Mouse (Mus musculus) adrenal gland, postnatal 36 days (tissue): ENCODE measurements around the gene Necab2. TPM values are rescaled to one million over a fixed set of nuclear protein-coding genes. Genes with fewer than 3 reads are reported as not detected.

Experiments
- DNase-seq, 2 experiments: peaks; one replicate each; pipeline ENCODE4 v3.0.0; 2021; ENCODE audit warnings: mixed read lengths in 1 of 2
- total RNA-seq, 2 experiments: library from RNA; stranded (reverse); gene quantifications; 2 replicates each; pipeline ENCODE4 v1.2.3; 2021

Gene Necab2
- total RNA-seq, 2 experiments from 2014 or later, result 5.4 to 7.3 TPM

DNA sequence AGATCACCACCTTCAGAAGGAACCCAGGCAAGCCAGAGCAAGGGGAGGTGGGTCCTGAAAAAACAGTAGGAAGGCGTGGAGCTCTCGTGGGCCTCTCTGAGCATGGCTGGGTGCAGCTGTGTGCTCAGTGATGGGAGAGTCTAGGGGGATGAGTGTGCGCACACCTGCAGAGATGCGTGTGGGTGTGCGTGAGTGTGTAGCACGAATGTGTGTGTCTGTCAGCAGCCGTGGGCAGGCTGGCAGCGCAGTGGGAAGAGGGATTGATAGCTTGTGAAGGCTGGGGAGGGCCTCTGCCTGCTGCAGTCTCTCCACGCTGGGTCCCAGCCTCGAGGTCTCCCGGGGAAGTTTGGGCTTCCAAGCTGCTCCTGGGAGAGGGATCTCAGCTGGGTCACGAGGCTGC, 3.1 kb downstream of the Necab2 start:
- no peak for DNase-seq

DNA sequence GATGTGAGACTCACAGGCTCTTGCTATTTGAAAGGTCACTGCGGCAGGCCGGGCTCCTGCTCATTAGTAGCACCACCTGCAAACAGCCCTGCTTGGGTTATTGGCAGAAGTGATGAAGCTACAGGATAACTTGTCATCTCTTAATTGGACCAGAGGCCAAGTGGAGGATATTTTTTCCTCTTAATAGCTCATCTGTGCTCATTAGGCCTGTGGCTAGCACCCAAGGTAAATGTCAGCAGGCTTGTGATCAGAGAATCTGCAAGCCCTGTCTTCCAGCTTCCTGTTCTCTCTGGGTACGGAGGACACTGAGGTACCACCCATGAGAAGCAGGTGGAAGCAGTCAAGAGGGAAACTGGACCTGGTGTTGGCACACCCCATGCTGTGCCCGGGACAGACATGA, 4.6 kb downstream of the Necab2 start:
- no peak for DNase-seq

DNA sequence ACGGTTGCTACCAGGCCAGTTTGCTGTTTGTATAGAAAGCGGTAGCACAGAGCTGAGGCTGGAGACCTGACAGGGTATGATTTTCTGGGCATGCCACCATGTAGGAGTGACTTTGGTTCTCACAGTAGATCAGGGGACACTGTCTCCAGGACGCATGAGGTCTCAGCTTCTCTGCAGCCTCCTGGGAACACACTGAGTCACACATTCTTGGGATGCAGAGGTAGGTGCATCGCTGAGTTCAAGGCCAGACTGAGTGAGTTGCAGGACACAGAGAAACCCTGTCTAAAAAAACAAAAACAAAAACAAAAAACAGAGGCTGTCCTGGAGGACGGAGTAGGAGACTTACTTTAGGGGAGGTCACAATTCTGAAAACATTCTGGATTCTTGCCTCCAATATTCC, 6.4 kb downstream of the Necab2 start:
- no peak for DNase-seq

DNA sequence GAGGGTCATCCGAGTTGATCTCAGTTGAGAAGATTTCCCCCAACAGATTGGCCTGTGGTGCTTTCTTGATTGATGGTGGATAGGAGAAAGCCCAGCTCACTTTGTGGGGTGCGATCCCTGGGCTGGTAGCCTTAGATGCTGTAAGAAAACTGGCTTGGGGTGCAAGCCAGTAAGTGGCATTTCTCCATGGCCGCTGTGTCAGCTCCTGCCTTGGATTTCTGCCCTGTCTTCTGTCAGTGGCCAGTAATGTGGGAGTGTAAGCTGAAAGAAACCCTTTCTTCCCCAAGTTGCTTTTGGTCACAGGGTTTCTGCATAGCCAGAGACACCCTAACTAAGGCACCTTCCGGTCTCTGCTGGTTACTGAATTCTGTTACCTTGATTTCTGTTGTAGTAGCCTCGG, 9.5 kb downstream of the Necab2 start:
- DNase-seq, result no peak

DNA sequence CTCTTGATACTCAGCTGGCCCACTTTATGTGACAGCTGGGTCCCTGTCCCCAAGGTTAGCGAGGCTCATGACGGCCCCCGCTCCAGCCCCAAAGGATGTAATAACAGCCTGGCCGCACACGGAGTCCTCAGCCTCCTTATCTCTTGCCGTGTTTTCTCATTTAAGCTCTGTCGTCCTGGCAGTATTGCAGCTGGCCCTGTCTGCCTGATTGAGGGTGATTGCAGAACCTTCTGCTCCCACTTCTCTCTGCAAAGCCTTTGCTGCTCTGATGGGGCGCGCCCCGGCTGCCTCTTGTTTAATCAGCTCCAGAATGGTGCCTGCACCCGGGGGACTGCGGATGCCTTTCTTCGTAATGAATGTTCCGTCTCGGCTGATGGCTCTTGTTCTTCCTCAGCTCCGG, 13.2 kb downstream of the Necab2 start:
- no peak for DNase-seq

DNA sequence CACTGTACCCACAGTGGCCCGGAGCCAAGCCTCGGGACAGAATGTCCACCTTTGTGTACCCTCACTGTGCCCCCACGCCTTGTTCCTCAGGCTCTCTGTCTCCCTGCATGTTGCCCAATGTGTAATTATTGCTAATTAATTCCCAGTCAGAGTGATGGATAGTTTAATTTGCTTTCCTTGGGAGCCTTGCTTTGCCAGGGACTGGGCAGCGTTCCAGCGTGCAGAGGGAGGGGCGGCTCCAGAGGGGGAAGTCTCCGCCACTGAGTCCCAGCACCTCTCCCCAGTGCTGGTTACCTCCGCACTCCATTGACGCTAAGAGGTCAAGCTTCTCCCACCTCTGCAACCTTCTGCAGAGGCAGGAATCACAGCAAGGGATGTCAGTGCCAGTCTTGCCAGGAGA, 14.8 kb downstream of the Necab2 start:
- DNase-seq, result no peak

DNA sequence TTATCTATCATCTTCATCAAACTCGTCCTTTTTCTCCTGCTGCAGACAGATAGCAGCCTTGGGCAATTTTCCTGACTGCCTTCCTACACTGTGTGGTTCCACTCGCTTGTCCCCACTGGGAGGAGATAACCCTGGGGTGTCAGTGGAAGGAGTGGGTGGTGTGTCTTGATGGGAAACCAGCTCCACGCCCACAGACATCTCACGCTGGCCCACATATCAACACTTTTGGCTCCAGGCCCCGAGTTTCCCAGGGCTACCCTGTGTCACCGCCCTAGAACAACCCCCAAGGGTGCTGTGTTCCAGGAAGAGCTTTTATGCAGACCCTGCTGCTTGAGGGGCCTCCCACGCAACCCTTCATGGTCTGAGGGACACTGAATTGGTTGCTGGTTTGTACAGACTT, 17.2 kb downstream of the Necab2 start:
- no peak for DNase-seq

DNA sequence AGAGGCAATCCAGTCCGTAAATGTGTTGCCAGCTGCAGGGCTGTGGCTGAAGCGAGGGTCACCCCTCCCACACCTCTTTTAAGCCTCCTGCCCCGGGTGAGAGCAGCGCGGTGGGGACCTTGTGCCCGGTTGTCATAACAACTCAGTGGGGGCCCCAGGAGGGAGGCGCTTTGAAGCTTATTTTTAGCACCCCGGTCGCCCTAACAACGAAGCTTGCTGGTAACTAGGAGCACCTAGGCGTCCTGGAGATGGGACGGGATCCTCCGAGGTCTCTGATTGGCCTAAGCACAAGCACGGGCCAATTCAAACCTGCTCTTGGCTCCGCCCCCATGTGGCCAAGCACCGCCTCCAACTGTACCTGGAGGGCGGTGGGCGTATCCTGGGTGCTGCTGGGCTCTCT, 19.6 kb downstream of the Necab2 start:
- peak in 1 of 2 experiments; percentile 45 for DNase-seq

DNA sequence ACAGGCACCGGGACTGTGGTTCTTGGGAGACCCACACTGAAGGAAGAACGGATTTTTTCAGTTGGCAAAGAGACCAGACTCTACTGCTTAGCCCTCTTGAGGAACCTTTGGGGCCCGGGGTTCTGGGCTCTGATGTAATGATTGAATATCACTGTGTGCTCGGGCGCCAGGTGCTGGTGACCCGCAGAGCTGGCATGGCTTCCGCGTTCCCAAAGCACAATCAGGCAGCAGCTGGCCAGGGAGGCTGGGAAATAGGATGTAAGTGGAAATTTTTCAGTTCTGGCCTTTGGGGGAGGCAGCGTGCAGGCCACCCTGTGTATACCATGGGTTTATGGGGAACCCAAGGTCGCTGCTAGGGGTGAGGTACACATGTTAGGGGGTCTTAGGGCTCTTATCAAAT, 20.3 kb downstream of the Necab2 start:
- no peak for DNase-seq

DNA sequence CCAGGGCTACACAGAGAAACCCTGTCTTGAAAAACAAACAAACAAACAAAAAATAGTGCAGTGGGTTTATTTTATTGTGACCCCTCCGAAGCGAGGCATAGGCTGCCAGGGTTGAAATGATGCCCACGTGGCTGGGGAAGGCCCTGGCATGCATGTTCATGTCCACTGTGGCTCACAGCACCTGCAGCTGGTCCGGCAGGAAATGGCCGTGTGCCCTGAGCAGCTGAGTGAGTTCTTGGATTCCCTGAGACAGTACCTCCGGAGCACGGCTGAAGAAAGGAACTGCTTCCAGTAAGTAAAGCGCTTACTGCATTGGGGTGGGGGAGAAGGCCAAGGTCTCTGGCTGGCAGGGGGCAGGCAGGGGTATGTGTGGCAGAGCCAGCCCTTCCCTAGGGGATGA, 21.6 kb downstream of the Necab2 start:
- DNase-seq, result no peak

DNA sequence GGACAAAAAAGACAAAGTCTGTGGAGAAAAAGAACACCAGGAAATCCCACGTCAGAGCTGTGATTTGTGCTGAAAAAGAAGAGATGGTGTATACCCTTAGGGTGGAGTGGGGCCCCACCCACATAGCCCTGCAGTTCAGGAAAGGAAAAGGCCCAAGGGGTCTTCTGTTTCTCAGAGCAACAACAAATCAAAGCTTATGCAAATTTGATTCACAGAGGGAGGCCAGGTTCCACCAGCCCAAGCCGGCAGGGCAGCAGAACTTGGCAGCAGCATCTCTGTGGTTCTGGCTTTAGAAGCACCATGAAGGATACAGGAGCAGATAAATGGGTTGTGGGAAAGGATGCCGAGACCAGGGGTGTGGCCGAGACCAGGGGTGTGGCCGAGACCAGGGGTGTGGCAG, 32.2 kb downstream of the Necab2 start:
- DNase-seq, result no peak

DNA sequence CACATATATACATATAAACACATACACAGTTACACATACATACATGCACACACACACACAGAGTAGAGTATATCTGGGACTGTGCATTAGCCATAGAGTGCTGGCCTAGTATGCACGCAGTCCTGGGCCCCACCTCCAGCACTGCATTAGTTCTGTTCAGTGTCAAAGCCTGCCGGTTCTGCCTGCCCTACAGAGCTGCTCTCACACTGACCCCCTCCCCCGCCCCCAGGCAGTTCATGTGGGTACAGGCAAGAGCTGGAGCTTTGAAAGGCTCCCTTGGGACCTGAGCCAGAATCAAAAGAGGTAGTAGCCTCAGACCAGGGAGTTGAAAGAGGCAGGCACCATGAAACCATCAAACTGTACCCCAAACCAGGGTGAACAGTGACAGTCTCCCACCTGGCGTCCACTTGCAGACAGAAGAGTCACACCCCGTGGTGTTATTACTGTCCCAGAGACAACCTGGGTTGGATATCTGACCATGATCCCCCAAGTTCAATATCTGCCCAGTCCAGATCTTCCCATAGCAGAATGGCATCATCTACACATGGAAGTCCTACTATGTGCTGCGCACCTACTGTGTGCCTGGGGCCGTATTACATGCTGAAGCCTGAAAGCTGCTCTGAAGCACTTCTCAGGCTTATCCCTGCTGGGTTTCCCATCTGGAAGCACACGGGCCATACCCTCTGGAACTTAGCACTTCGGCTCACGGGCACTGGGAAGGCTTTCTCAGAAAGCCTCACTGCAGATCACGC, 37.8 kb downstream of the Necab2 start:
- no peak for DNase-seq

DNA sequence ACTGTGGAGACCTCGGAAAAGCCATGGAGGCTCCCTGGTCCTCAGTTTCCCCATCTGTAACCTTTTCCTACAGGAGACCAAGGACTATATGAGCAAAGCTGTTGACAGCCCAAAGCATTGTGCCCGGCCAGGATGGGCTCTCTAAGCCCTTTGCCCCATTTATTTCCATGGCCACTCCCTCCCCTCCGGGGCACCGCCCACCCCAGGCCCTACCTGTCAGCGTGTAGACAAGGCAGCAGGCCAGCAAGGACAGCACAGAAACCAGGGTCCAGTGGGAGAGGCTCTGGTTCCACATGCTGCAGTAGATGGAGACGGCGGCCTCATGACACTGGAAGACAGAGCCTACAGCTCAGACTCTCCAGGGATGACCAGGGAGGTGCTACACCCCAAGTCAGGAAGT, 40.6 kb downstream of the Necab2 start:
- DNase-seq, result no peak

DNA sequence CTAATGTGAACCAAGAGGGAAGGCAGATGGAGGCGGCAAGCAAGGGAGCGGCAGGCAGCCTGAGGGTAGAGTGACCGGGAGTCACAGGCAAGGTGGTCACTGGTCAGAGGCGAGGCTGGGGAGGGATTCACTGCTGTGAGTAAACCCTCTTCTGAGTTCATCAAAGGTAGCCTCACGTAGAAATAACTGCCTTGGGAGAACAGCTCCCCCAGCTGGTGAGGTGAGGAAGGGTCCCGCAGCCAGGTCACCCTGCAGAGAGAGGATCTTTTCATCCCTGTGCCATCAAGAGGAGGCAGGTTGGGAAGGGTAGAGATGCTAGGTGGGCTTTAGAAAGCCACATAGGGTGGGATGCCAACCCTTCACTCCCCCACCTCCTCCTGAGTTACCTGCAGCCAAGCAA, 50.3 kb downstream of the Necab2 start:
- DNase-seq, result peak; percentile 67 to 72

DNA sequence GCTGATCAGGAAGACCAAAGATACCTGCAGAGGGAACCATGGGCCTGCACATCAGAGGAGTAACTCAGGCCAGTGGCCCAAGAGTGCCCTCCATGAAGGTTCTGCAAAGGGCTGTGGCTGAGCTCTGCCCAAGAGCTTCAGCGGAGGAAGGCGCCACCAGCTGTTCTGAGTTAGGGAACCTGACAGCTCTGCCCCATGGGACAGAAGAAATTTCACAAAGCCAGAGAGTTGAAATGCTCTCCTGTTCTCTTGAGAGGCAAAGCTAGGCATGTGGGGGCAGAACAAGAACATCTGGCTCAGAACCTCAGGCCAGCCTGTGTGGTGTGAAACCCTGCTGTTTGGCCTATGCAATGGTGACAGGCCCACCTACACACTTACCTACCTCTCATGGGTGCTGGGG, 53.3 kb downstream of the Necab2 start:
- DNase-seq, result no peak

DNA sequence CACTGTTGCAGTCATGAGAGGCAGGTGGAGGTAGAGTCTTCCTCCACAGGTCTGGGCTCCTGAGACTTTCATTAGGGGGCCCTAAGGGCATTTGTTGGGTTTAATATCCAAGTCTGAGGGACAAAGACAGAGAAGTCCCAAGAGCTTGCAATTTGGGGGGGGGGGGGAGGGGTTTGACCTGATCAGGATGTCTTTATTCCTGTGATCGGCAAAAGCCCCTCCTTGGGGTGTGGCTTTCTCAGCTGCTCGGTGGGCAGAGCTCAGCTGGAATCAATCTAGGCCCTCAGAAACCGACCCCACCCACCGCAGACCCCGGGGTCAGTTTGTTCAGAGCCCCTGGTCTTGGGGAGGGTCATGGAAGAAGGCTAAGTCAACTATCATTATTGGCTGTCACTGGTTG, 55.1 kb downstream of the Necab2 start, which contains the start of gene Slc38a8:
Slc38a8 (minus strand) TSS at position 101 of the 400 bp plus-strand sequence.
- no peak for DNase-seq

DNA sequence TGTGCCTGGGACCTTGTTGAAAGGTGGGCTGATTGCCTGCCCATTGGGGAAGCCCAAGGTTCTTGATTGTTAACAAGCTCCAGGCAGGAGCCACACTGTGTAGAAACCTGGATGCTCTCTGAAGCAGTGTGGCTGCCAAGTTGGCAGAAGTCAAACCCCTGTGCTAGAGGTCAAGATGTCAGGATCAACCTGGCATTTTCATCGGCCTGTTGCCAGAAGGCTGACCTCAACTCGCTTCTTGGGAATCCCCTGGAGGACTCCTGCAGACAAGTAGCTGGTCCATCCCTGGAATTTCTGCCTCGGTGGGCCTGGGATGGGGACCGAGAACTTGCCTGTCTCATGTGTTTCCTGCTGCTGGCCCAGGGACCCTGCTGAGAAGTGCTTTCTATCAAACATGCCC, 55.6 kb downstream of the Necab2 start:
- DNase-seq, result no peak

DNA sequence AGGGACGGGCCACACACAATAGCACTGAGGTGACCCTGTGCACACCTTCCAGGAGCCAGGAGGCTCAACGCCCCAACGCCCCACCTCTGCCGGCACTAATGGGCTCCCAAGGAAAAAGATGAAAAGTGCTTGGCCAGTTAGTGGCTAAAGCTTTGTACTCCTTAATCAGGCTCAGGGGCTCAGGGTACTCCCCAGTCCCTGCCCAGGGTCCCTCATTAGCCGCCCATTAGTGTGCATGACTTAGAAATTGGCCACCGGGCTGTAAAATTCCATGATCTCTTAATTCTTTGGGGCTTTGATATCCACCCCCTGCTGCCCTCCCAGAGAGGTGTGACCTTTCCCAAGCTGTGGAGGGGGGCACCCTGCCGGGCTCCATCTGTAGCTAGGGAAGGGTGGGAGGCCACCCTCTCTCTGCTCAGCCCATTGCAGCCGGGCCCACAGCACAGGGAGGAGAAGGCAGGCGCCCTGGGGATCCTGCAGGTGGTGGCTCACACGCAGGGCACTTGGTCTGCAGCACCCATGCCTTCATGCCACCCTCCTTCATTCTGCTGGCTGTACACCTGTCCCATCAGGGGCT, 56.8 kb downstream of the Necab2 start:
- DNase-seq, result no peak

DNA sequence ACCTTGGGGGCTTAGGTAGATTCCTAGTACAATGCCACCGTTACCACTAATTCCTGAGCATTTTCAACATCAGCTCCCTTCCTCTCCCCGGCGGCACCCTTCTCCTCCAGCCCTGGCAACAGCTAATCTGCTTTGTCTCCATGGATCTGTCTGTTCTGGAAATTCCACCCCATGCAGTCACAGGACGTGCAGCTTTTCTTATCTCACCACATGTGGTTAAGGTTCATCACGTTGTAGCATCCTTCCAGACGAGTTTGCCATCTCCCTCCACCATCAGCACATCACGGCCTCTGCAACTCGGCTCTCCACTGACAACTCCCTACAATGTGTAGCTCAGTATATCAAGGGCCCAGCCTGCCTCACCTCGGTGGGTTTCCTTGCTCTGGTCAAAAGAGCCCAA, 59.0 kb downstream of the Necab2 start:
- no peak for DNase-seq

DNA sequence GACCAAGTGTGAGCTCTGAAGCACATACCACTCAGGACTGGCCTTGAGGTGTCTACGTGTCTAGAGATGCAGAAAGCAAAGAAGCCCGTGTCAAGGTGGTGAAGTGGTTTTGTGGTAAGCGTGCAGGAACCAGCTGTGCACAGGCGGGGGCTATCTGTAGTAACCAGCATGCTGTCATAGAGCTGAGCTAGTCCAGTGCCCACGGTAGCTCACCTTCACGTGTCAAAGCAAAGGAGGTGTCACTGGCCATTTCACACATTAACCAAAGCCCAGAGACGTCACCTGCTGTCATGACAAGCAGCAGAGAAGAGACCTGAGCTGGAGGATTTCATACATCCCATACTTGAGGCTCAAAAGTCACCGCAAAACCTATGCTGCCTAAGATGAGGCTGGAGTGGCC, 59.6 kb downstream of the Necab2 start:
- no peak for DNase-seq

DNA sequence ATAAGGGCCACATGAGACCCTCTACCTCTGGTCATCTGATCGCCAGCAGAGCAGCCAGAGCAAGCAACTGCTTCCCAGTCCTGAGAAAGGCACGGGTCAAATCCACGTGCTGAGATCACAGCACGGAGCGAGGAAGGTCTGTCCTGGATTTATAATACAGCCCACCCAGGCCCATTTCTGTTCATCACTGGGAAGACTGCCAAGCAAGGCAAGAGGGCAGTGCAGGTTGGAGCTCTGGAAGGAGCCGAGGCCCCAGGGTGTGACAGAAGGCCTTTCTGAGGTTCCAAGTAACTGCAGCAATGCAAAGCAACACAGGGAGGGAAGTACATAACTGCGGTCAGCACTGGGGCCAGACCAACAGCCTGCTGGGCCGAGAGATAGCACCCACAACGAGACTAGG, 64.0 kb downstream of the Necab2 start:
- no peak for DNase-seq

DNA sequence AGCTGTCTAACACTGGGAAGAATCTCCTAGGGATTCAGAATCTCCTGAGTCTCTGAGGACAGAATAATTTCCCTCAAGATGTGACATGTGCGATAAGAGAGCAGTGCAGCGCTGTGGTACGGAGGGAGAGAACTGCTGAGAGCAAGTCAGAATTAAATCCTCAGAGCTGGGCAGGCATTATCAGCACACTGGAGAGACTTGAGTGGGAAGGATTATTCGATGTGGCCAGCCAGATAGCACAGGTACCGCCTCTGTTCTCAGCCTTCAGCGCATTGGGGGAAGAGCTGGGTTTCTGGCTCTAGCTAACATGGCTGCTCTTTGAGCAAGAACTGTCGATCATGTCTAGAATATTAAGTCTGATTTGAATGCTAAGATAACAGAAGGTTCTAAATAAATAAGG, 65.2 kb downstream of the Necab2 start:
- no peak for DNase-seq

DNA sequence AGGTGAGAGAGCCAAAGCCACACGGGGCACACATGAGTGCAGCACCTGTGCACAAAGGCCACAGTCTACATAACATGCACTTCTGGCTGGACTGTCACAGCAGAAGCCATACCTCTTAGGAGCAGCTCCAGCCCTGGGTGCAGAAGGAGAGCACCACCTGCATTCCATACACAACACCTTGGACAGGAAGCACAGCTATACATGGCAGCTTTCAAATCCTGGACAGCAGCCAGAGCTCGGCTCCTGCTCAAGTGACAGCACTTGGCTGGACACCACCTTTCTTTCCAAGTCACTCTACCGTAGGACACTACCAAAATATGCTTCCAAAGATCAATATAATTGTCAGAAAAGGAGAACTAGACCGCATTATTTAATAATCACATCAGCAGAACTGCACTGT, 66.9 kb downstream of the Necab2 start:
- no peak for DNase-seq

DNA sequence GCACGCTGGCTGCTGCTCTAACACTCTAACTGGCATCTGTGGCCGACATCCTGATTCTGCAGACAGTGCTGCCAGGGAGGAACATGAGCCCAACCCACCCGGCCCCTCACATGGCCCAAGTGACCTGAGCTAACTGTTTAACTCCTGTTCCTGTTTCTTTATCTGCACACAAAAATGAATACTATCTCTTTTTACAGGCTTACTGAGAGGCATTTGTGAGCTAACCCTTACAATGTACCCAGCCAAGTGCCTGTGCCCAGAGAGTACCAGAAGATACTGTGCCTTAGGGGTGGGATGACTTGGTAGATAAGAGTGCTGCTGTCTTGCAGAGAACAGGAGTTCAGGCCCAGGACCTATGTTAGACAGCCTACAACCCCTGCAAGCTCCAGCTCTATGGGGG, 68.4 kb downstream of the Necab2 start:
- no peak for DNase-seq
